Mouse (Mus musculus): Measurements from ENCODE around the gene Fam207a. TPM values are rescaled to one million over a fixed set of nuclear protein-coding genes. Genes with fewer than 3 reads are reported as not detected.

Fam207a gene
- polyA plus RNA-seq, 1 experiment from 2014 or later: 34.1 TPM

GRCm38 (mm10) chr10:77556631-77557030, 41.0 kb upstream of the Fam207a start:
- Histone ChIP-seq H3K27me3 (ENCODE audit: insufficient read depth, low read length) (no peaks in the 10 kb centered on the region), H3K9ac (ENCODE audit: low read depth, low read length) (no peak overlapping the region), H3K4me1 (replicated peaks; ENCODE audit: insufficient read depth, low read length) (no peaks in the 10 kb centered on the region), H3K9me3 (replicated peaks; ENCODE audit: low read length) (no peaks in the 10 kb centered on the region), H3K4me3 (replicated peaks; ENCODE audit: low read depth, low read length) (no peak overlapping the region), H3K27ac (no peak overlapping the region), H3K36me3 (ENCODE audit: insufficient read depth, low read length) (no peaks in the 10 kb centered on the region), H3K4me2 (ENCODE audit: low read length) (no peak overlapping the region)
- WGBS: 93% methylated on average over 7 of the region's 7 CpGs
- DNase-seq (ENCODE audit: low spot score) (no peak), ATAC-seq (replicated peaks; ENCODE audit: low FRiP score, low read depth) (no peak)
- no peak for TF ChIP-seq CTCF (IDR thresholded peaks at IDR 0.05; ENCODE audit: low read depth)

- Histone ChIP-seq H3K36me3 (ENCODE audit: insufficient read depth, low read length) (no peaks in the 10 kb centered on the region), H3K4me3 (replicated peaks; ENCODE audit: low read depth, low read length) (no peak overlapping the region), H3K9me3 (replicated peaks; ENCODE audit: low read length) (no peaks in the 10 kb centered on the region), H3K9ac (ENCODE audit: low read depth, low read length) (no peak overlapping the region), H3K4me1 (replicated peaks; ENCODE audit: insufficient read depth, low read length) (no peaks in the 10 kb centered on the region), H3K27ac (no peak overlapping the region), H3K4me2 (ENCODE audit: low read length) (no peak overlapping the region), H3K27me3 (ENCODE audit: insufficient read depth, low read length) (no peaks in the 10 kb centered on the region)
- TF ChIP-seq CTCF (IDR thresholded peaks at IDR 0.05; ENCODE audit: low read depth): no peak
- ATAC-seq (replicated peaks; ENCODE audit: low FRiP score, low read depth) (no peak), DNase-seq (ENCODE audit: low spot score) (no peak)
- WGBS: 90% methylated on average over 4 of the region's 4 CpGs
These were observed 39.3 kb upstream of the Fam207a start for GRCm38 (mm10) chr10:77554918-77555317.

- TF ChIP-seq CTCF (IDR thresholded peaks at IDR 0.05; ENCODE audit: low read depth): no peak
- DNase-seq (ENCODE audit: low spot score) (no peak), ATAC-seq (replicated peaks; ENCODE audit: low FRiP score, low read depth) (no peak)
- Histone ChIP-seq H3K4me3 (replicated peaks; ENCODE audit: low read depth, low read length) (no peak overlapping the region), H3K27me3 (ENCODE audit: insufficient read depth, low read length) (no peaks in the 10 kb centered on the region), H3K9ac (ENCODE audit: low read depth, low read length) (no peak overlapping the region), H3K27ac (no peak overlapping the region), H3K4me2 (ENCODE audit: low read length) (no peak overlapping the region), H3K9me3 (replicated peaks; ENCODE audit: low read length) (no peaks in the 10 kb centered on the region), H3K4me1 (replicated peaks; ENCODE audit: insufficient read depth, low read length) (no peaks in the 10 kb centered on the region), H3K36me3 (ENCODE audit: insufficient read depth, low read length) (no peaks in the 10 kb centered on the region)
- WGBS: 80% methylated on average over 4 of the region's 4 CpGs
These were observed 37.7 kb upstream of the Fam207a start for GRCm38 (mm10) chr10:77553285-77553684.

GRCm38 (mm10) chr10:77552162-77552561, 36.6 kb upstream of the Fam207a start:
- Histone ChIP-seq H3K4me1 (replicated peaks; ENCODE audit: insufficient read depth, low read length) (no peaks in the 10 kb centered on the region), H3K36me3 (ENCODE audit: insufficient read depth, low read length) (no peaks in the 10 kb centered on the region), H3K27me3 (ENCODE audit: insufficient read depth, low read length) (no peaks in the 10 kb centered on the region), H3K4me2 (ENCODE audit: low read length) (no peak overlapping the region), H3K9me3 (replicated peaks; ENCODE audit: low read length) (no peaks in the 10 kb centered on the region), H3K4me3 (replicated peaks; ENCODE audit: low read depth, low read length) (no peak overlapping the region), H3K27ac (no peak overlapping the region), H3K9ac (ENCODE audit: low read depth, low read length) (no peak overlapping the region)
- no peak for TF ChIP-seq CTCF (IDR thresholded peaks at IDR 0.05; ENCODE audit: low read depth)
- WGBS: 79% methylated on average over 5 of the region's 5 CpGs
- DNase-seq (ENCODE audit: low spot score) (no peak), ATAC-seq (replicated peaks; ENCODE audit: low FRiP score, low read depth) (no peak)

- no peaks in the 10 kb centered on the region for H3K4me1 ChIP-seq (replicated peaks; ENCODE audit: insufficient read depth, low read length)
- no peak overlapping the region for H3K4me3 ChIP-seq (replicated peaks; ENCODE audit: low read depth, low read length)
- no peaks in the 10 kb centered on the region for H3K9me3 ChIP-seq (replicated peaks; ENCODE audit: low read length)
- no peaks in the 10 kb centered on the region for H3K36me3 ChIP-seq (ENCODE audit: insufficient read depth, low read length)
- WGBS: 83% methylated on average over 11 of the region's 11 CpGs
- no peak overlapping the region for H3K4me2 ChIP-seq (ENCODE audit: low read length)
- no peaks in the 10 kb centered on the region for H3K27me3 ChIP-seq (ENCODE audit: insufficient read depth, low read length)
- DNase-seq (ENCODE audit: low spot score) (no peak), ATAC-seq (replicated peaks; ENCODE audit: low FRiP score, low read depth) (no peak)
- no peak overlapping the region for H3K27ac ChIP-seq
- H3K9ac ChIP-seq (ENCODE audit: low read depth, low read length): no peak overlapping the region
- no peak for TF ChIP-seq CTCF (IDR thresholded peaks at IDR 0.05; ENCODE audit: low read depth)
These were observed 35.3 kb upstream of the Fam207a start for GRCm38 (mm10) chr10:77550874-77551273.

- WGBS: 82% methylated on average over 10 of the region's 10 CpGs
- H3K36me3 ChIP-seq (ENCODE audit: insufficient read depth, low read length): no peaks in the 10 kb centered on the region
These were observed 33.0 kb upstream of the Fam207a start for GRCm38 (mm10) chr10:77548576-77548975.

GRCm38 (mm10) chr10:77544916-77545315, 29.3 kb upstream of the Fam207a start:
- no peak for DNase-seq (ENCODE audit: low spot score)
- Histone ChIP-seq H3K9ac (ENCODE audit: low read depth, low read length) (no peak overlapping the region), H3K36me3 (ENCODE audit: insufficient read depth, low read length) (no peaks in the 10 kb centered on the region), H3K27ac (no peak overlapping the region), H3K4me1 (replicated peaks; ENCODE audit: insufficient read depth, low read length) (no peaks in the 10 kb centered on the region), H3K4me2 (ENCODE audit: low read length) (no peak overlapping the region), H3K9me3 (replicated peaks; ENCODE audit: low read length) (no peaks in the 10 kb centered on the region), H3K4me3 (replicated peaks; ENCODE audit: low read depth, low read length) (no peak overlapping the region), H3K27me3 (ENCODE audit: insufficient read depth, low read length) (no peaks in the 10 kb centered on the region)
- WGBS: 75% methylated on average over 5 of the region's 5 CpGs
- no peak for ATAC-seq (replicated peaks; ENCODE audit: low FRiP score, low read depth)
- TF ChIP-seq CTCF (IDR thresholded peaks at IDR 0.05; ENCODE audit: low read depth): no peak

More at GRCm38 (mm10) chr10:77548576-77548975, 33.0 kb upstream of the Fam207a start:
- no peak for TF ChIP-seq CTCF (IDR thresholded peaks at IDR 0.05; ENCODE audit: low read depth)
- no peaks in the 10 kb centered on the region for H3K27me3 ChIP-seq (ENCODE audit: insufficient read depth, low read length)
- H3K27ac ChIP-seq: no peak overlapping the region
- no peaks in the 10 kb centered on the region for H3K4me1 ChIP-seq (replicated peaks; ENCODE audit: insufficient read depth, low read length)
- ATAC-seq (replicated peaks; ENCODE audit: low FRiP score, low read depth) (no peak), DNase-seq (ENCODE audit: low spot score) (no peak)
- H3K9ac ChIP-seq (ENCODE audit: low read depth, low read length): no peak overlapping the region
- no peaks in the 10 kb centered on the region for H3K9me3 ChIP-seq (replicated peaks; ENCODE audit: low read length)
- no peak overlapping the region for H3K4me3 ChIP-seq (replicated peaks; ENCODE audit: low read depth, low read length)
- H3K4me2 ChIP-seq (ENCODE audit: low read length): no peak overlapping the region

Measured in kidney, postnatal 0 days (tissue).